Mouse (Mus musculus): ENCODE measurements around the gene Mtus2. TPM values are rescaled to one million over a fixed set of nuclear protein-coding genes. Genes with fewer than 3 reads are reported as not detected.

Mtus2 gene
- polyA plus RNA-seq, 1 experiment from 2014 or later, result 1.1 TPM

GRCm38 (mm10) chr5:148278233-148278632, 321.1 kb downstream of the Mtus2 start:
- no peak for ATAC-seq
- Histone ChIP-seq H3K27me3 (replicated peaks) (no peaks in the 10 kb centered on the region), H3K4me1 (no peaks in the 10 kb centered on the region), H3K4me3 (no peak overlapping the region), H3K9ac (no peak overlapping the region), H3K36me3 (no peaks in the 10 kb centered on the region), H3K9me3 (replicated peaks) (no peaks in the 10 kb centered on the region), H3K4me2 (no peak overlapping the region), H3K27ac (no peak overlapping the region)
- 79% methylated on average over 8 of the region's 8 CpGs for WGBS (ENCODE audit: insufficient replicate concordance)

DNA sequence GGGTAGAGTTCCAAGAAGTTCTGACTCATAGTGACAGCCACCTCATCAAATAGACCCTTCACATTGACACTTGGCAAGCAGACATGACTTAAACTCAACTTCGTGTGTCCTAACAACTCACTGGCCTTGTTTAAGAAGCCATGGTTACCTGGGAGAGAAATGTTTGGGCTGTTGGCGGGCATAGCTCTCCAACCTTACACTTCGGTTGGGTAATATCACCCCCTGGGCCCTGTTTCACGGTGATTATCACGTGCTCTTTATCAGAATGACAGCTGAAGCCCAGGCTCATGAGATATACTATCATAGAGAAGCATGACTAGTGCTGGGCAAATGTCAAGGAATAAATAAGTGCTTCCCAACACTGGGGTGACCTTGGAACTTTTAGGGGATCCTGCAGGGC, 323.2 kb downstream of the Mtus2 start:
- no peaks in the 10 kb centered on the region for H3K4me1 ChIP-seq
- ATAC-seq, result no peak
- no peaks in the 10 kb centered on the region for H3K36me3 ChIP-seq
- 51% methylated on average over 5 of the region's 5 CpGs for WGBS (ENCODE audit: insufficient replicate concordance)
- H3K9me3 ChIP-seq (replicated peaks), result no peaks in the 10 kb centered on the region
- no peak overlapping the region for H3K4me3 ChIP-seq
- no peaks in the 10 kb centered on the region for H3K27me3 ChIP-seq (replicated peaks)
- no peak overlapping the region for H3K27ac ChIP-seq
- H3K4me2 ChIP-seq, result no peak overlapping the region
- no peak overlapping the region for H3K9ac ChIP-seq

DNA sequence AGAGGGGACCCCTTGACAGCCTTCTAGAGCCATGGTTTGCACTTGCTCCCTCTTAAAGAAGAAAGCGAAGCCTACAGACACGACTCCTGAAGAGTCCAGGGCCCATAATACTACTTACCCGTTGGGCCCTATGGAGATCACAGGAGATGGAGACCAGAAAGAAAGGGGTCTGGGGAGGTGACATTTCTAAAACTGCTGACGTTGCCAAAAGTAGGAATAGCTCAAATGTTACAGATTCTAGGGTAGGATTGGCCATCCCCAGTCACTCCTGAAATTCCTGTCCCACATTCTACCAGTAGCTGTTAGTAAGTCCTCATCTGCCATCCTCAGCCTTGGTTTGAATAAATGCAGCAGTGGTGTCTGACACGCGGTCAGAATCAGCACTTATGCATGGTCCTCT, 325.0 kb downstream of the Mtus2 start:
- no peak for ATAC-seq
- Histone ChIP-seq H3K4me2 (no peak overlapping the region), H3K4me3 (no peak overlapping the region), H3K27me3 (replicated peaks) (no peaks in the 10 kb centered on the region), H3K27ac (no peak overlapping the region), H3K4me1 (no peaks in the 10 kb centered on the region), H3K36me3 (no peaks in the 10 kb centered on the region), H3K9ac (no peak overlapping the region), H3K9me3 (replicated peaks) (no peaks in the 10 kb centered on the region)
- WGBS (ENCODE audit: insufficient replicate concordance), result 63% methylated on average over 6 of the region's 6 CpGs

GRCm38 (mm10) chr5:148282631-148283030, 325.5 kb downstream of the Mtus2 start:
- Histone ChIP-seq H3K9ac (no peak overlapping the region), H3K36me3 (no peaks in the 10 kb centered on the region), H3K4me2 (no peak overlapping the region), H3K9me3 (replicated peaks) (no peaks in the 10 kb centered on the region), H3K4me1 (no peaks in the 10 kb centered on the region), H3K27me3 (replicated peaks) (no peaks in the 10 kb centered on the region), H3K4me3 (no peak overlapping the region), H3K27ac (no peak overlapping the region)
- no peak for ATAC-seq
- WGBS (ENCODE audit: insufficient replicate concordance), result 84% methylated on average over 5 of the region's 5 CpGs

DNA sequence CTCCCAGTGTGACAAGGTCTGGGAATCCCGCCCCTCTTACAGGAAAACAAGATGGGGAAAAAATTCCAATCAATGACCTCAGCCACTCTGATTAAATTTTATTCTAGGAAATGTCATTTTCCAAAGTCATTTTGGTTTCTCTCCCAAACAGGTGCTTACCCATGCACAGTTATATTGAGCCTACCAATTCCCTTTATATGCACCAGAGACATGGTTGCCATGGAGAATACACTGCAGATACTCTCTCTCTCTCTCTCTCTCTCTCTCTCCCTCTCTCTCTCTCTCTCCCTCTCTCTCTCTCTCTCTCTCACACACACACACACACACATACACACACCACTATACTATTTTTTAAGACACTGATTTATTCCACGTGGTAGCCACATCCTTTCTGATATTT, 326.1 kb downstream of the Mtus2 start:
- H3K9me3 ChIP-seq (replicated peaks), result no peaks in the 10 kb centered on the region
- H3K4me1 ChIP-seq, result no peaks in the 10 kb centered on the region
- ATAC-seq, result no peak
- H3K27me3 ChIP-seq (replicated peaks), result no peaks in the 10 kb centered on the region
- H3K4me3 ChIP-seq, result no peak overlapping the region
- H3K36me3 ChIP-seq, result no peaks in the 10 kb centered on the region
- no peak overlapping the region for H3K4me2 ChIP-seq
- H3K27ac ChIP-seq, result no peak overlapping the region
- no peak overlapping the region for H3K9ac ChIP-seq
- 60% methylated on average over 2 of the region's 2 CpGs for WGBS (ENCODE audit: insufficient replicate concordance)

DNA sequence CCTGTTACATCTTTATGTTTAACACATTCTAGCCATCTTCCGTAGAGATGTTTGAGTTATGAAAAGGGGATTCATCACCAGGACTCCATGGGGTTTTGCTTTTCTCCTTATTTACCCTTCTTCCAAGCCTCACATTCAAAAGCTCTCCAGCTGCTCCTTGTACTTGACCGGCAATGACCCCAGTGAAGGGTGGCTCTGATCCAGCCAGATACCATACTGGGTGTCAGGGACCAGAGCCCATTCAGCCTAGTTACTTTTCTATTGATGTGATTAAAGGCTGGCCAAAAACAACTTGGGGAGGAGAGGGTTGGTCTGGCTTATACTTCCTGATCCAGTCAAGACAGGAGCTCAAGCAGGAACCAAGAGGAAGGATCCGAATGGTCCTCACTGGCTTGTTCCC, 326.5 kb downstream of the Mtus2 start:
- Histone ChIP-seq H3K36me3 (no peaks in the 10 kb centered on the region), H3K4me1 (no peaks in the 10 kb centered on the region), H3K9me3 (replicated peaks) (no peaks in the 10 kb centered on the region), H3K4me2 (no peak overlapping the region), H3K9ac (no peak overlapping the region), H3K27ac (no peak overlapping the region), H3K4me3 (no peak overlapping the region), H3K27me3 (replicated peaks) (no peaks in the 10 kb centered on the region)
- WGBS (ENCODE audit: insufficient replicate concordance), result 76% methylated on average over 3 of the region's 3 CpGs
- ATAC-seq, result no peak

DNA sequence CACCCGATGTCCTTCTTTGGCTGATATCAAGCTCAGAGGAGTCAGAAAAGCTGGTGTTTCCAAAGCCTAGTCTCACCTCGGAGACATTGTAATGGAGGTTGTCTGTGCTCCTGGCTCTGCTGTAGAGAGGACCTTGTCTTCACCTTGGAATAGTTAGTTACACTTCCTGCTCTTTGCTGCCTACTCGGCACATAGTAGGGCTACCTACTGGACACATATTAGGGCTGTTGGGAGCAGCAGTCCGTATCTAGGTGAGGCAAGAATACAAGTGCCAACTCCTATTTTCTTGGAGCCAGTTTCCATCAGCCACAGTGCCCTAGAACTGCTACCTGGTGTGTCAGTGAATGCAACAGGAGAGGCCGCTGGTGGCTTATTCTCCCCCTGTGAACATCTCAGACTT, 330.4 kb downstream of the Mtus2 start:
- no peak for ATAC-seq
- no peak overlapping the region for H3K4me3 ChIP-seq
- H3K9me3 ChIP-seq (replicated peaks), result 0 out of 2 replicates have a peak, but pooled peaks cover 10% of the 10 kb centered on the region
- 76% methylated on average over 5 of the region's 5 CpGs for WGBS (ENCODE audit: insufficient replicate concordance)
- no peak overlapping the region for H3K4me2 ChIP-seq
- H3K36me3 ChIP-seq, result no peaks in the 10 kb centered on the region
- no peak overlapping the region for H3K9ac ChIP-seq
- no peaks in the 10 kb centered on the region for H3K27me3 ChIP-seq (replicated peaks)
- H3K4me1 ChIP-seq, result no peaks in the 10 kb centered on the region
- no peak overlapping the region for H3K27ac ChIP-seq

DNA sequence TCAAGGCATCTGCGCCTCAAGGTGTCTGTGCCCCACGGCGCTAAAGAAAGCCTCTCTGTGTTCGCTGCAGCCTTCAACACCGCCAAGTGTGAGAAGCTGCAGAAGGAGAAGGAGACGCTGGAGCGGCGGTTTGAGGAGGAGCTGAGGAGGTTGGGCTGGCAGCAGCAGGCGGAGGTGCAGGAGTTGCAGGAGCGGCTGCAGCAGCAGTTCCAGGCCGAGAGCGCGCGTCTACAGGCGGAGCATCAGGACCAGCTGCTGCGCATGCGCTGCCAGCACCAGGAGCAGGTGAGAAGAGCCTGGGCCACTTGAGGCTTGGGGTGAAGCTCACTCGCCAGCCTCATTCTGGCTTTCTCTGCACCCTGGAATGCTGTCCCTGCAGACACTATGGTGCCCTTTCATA, 331.7 kb downstream of the Mtus2 start:
- H3K4me1 ChIP-seq, result no peaks in the 10 kb centered on the region
- no peaks in the 10 kb centered on the region for H3K36me3 ChIP-seq
- no peak overlapping the region for H3K9ac ChIP-seq
- 56% methylated on average over 18 of the region's 18 CpGs for WGBS (ENCODE audit: insufficient replicate concordance)
- H3K4me2 ChIP-seq, result no peak overlapping the region
- no peak overlapping the region for H3K27ac ChIP-seq
- 0 out of 2 replicates have a peak, but pooled peaks cover 10% of the 10 kb centered on the region for H3K9me3 ChIP-seq (replicated peaks)
- H3K4me3 ChIP-seq, result no peak overlapping the region
- no peaks in the 10 kb centered on the region for H3K27me3 ChIP-seq (replicated peaks)
- ATAC-seq, result no peak

DNA sequence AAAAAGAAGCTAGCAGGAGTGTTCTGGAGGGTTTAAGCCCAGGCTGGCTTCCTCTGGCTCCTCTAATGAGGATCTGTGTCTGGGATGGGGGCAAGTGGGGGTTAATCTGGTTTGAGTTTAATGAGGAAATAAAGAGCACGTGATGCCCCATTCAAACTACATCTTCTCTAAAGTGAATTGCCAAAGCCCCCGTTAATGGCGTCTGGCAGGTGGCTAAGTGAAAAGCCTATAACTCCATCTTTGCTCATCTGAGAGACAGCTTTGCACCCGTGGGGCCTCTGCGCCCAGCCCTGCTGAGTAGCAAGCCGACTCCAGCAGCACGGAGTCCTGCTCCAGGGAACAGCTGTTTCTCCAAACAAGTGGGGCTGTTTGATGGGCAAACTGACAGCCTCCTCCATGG, 332.8 kb downstream of the Mtus2 start:
- no peaks in the 10 kb centered on the region for H3K4me1 ChIP-seq
- no peak for ATAC-seq
- H3K36me3 ChIP-seq, result no peaks in the 10 kb centered on the region
- 0 out of 2 replicates have a peak, but pooled peaks cover 10% of the 10 kb centered on the region for H3K9me3 ChIP-seq (replicated peaks)
- H3K4me3 ChIP-seq, result no peak overlapping the region
- H3K27ac ChIP-seq, result no peak overlapping the region
- H3K27me3 ChIP-seq (replicated peaks), result no peaks in the 10 kb centered on the region
- no peak overlapping the region for H3K4me2 ChIP-seq
- 78% methylated on average over 7 of the region's 7 CpGs for WGBS (ENCODE audit: insufficient replicate concordance)
- H3K9ac ChIP-seq, result no peak overlapping the region

DNA sequence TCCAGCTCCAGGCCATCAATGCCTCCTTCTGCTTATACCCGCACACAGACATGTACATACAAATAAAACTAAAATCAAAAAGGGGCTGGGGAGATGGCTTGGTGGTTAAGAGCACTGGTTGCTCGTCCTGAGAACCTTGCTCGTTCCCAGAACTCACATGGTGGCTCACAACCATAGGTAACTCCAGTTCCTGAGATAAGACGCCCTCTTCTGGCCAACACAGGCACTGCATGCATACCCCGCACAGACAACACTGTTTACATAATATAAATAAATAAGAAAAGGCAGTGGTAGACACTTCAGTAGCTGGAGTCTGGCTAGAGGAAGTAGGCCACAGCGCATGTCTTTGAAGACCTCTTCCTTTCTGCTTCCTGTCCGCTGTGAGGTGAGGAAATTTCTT, 335.7 kb downstream of the Mtus2 start:
- no peaks in the 10 kb centered on the region for H3K27me3 ChIP-seq (replicated peaks)
- H3K4me1 ChIP-seq, result no peaks in the 10 kb centered on the region
- H3K4me3 ChIP-seq, result no peak overlapping the region
- WGBS (ENCODE audit: insufficient replicate concordance), result 62% methylated on average over 7 of the region's 7 CpGs
- H3K9me3 ChIP-seq (replicated peaks), result 0 out of 2 replicates have a peak, but pooled peaks cover 10% of the 10 kb centered on the region
- H3K4me2 ChIP-seq, result no peak overlapping the region
- H3K9ac ChIP-seq, result no peak overlapping the region
- H3K36me3 ChIP-seq, result no peaks in the 10 kb centered on the region
- no peak for ATAC-seq
- no peak overlapping the region for H3K27ac ChIP-seq

- Histone ChIP-seq H3K4me1 (no peaks in the 10 kb centered on the region), H3K9ac (no peak overlapping the region), H3K4me2 (no peak overlapping the region), H3K27ac (no peak overlapping the region), H3K27me3 (replicated peaks) (no peaks in the 10 kb centered on the region), H3K4me3 (no peak overlapping the region), H3K9me3 (replicated peaks) (0 out of 2 replicates have a peak, but pooled peaks cover 10% of the 10 kb centered on the region), H3K36me3 (no peaks in the 10 kb centered on the region)
- 73% methylated on average over 7 of the region's 7 CpGs for WGBS (ENCODE audit: insufficient replicate concordance)
- ATAC-seq, result no peak
These were observed 336.2 kb downstream of the Mtus2 start for GRCm38 (mm10) chr5:148293346-148293745.

DNA sequence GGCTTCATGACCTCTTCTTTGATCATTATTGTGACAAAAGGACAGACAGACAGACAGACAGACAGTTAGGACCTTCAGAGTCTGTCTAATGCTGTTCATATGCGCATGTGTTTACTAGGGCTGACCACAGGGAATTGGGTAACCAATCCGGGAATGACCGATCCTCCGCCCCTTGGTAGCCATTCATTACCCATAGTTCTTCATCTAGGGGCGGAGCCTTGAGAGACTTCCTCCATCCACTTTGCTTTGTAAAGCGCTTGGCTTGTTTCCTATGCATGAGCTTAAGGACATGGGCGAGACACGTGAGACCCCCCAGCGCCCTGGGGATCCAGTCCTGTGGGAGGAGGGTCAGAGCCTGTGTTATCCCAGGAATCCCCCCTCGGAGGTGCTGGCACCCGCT, 345.8 kb downstream of the Mtus2 start:
- peak overlapping the region; percentile 28; the same call in 1 of the 2 replicates for H3K4me2 ChIP-seq
- no peaks in the 10 kb centered on the region for H3K27me3 ChIP-seq (replicated peaks)
- peak overlapping the region; percentile 34 for H3K4me3 ChIP-seq
- no peaks in the 10 kb centered on the region for H3K36me3 ChIP-seq
- H3K9ac ChIP-seq, result no peak overlapping the region
- 60% methylated on average over 11 of the region's 11 CpGs for WGBS (ENCODE audit: insufficient replicate concordance)
- no peaks in the 10 kb centered on the region for H3K9me3 ChIP-seq (replicated peaks)
- H3K27ac ChIP-seq, result no peak overlapping the region
- no peaks in the 10 kb centered on the region for H3K4me1 ChIP-seq
- ATAC-seq, result no peak

GRCm38 (mm10) chr5:148304112-148304511, 347.0 kb downstream of the Mtus2 start:
- no peak for ATAC-seq
- H3K4me1 ChIP-seq, result no peaks in the 10 kb centered on the region
- H3K4me2 ChIP-seq, result no peak overlapping the region
- H3K9ac ChIP-seq, result no peak overlapping the region
- no peak overlapping the region for H3K27ac ChIP-seq
- H3K27me3 ChIP-seq (replicated peaks), result no peaks in the 10 kb centered on the region
- H3K4me3 ChIP-seq, result no peak overlapping the region
- no peaks in the 10 kb centered on the region for H3K36me3 ChIP-seq
- no peaks in the 10 kb centered on the region for H3K9me3 ChIP-seq (replicated peaks)
- WGBS (ENCODE audit: insufficient replicate concordance), result 67% methylated on average over 2 of the region's 2 CpGs
